Mouse (Mus musculus): ENCODE results near the gene Gse1. TPM values are rescaled to one million over a fixed set of nuclear protein-coding genes. Genes with fewer than 3 reads are reported as not detected.
A peak's percentile ranks its signal among the peaks of the same experiment; 100 is the strongest.

Gene Gse1
- total RNA-seq, 2 experiments from 2014 or later: 8.4 to 32.7 TPM

- ATAC-seq (replicated peaks; ENCODE audit: poor library complexity, severe bottlenecking): no peak
Observed at GRCm38 (mm10) chr8:120292316-120293107, 64.3 kb downstream of the Gse1 start.

GRCm38 (mm10) chr8:120293421-120294357, 65.4 kb downstream of the Gse1 start:
- peak; percentile 83 for ATAC-seq (replicated peaks; ENCODE audit: poor library complexity, severe bottlenecking)

GRCm38 (mm10) chr8:120294982-120295870, 67.0 kb downstream of the Gse1 start:
- no peak for ATAC-seq (replicated peaks; ENCODE audit: poor library complexity, severe bottlenecking)

GRCm38 (mm10) chr8:120297000-120297399, 68.7 kb downstream of the Gse1 start:
- ATAC-seq (replicated peaks; ENCODE audit: poor library complexity, severe bottlenecking): no peak

- no peak for ATAC-seq (replicated peaks; ENCODE audit: poor library complexity, severe bottlenecking)
Observed at GRCm38 (mm10) chr8:120298601-120299532, 70.6 kb downstream of the Gse1 start.

GRCm38 (mm10) chr8:120300601-120301141, 72.4 kb downstream of the Gse1 start:
- ATAC-seq (replicated peaks; ENCODE audit: poor library complexity, severe bottlenecking): peak; percentile 82

GRCm38 (mm10) chr8:120302941-120303675, 74.9 kb downstream of the Gse1 start:
- no peak for ATAC-seq (replicated peaks; ENCODE audit: poor library complexity, severe bottlenecking)

GRCm38 (mm10) chr8:120304097-120304496, 75.8 kb downstream of the Gse1 start:
- no peak for ATAC-seq (replicated peaks; ENCODE audit: poor library complexity, severe bottlenecking)

- ATAC-seq (replicated peaks; ENCODE audit: poor library complexity, severe bottlenecking): no peak
Observed at GRCm38 (mm10) chr8:120305800-120306385, 77.6 kb downstream of the Gse1 start.

GRCm38 (mm10) chr8:120307103-120307502, 78.8 kb downstream of the Gse1 start:
- ATAC-seq (replicated peaks; ENCODE audit: poor library complexity, severe bottlenecking): peak; percentile 50

- no peak for ATAC-seq (replicated peaks; ENCODE audit: poor library complexity, severe bottlenecking)
Observed at GRCm38 (mm10) chr8:120307528-120307927, 79.3 kb downstream of the Gse1 start.

GRCm38 (mm10) chr8:120308131-120308530, 79.9 kb downstream of the Gse1 start:
- ATAC-seq (replicated peaks; ENCODE audit: poor library complexity, severe bottlenecking): no peak

GRCm38 (mm10) chr8:120308553-120308952, 80.3 kb downstream of the Gse1 start:
- no peak for ATAC-seq (replicated peaks; ENCODE audit: poor library complexity, severe bottlenecking)

GRCm38 (mm10) chr8:120309326-120309725, 81.1 kb downstream of the Gse1 start:
- peak; percentile 35 for ATAC-seq (replicated peaks; ENCODE audit: poor library complexity, severe bottlenecking)

- ATAC-seq (replicated peaks; ENCODE audit: poor library complexity, severe bottlenecking): no peak
Observed at GRCm38 (mm10) chr8:120310063-120310462, 81.8 kb downstream of the Gse1 start.

- peak; percentile 49 for ATAC-seq (replicated peaks; ENCODE audit: poor library complexity, severe bottlenecking)
Observed at GRCm38 (mm10) chr8:120312452-120312851, 84.2 kb downstream of the Gse1 start.

- no peak for ATAC-seq (replicated peaks; ENCODE audit: poor library complexity, severe bottlenecking)
Observed at GRCm38 (mm10) chr8:120313674-120314073, 85.4 kb downstream of the Gse1 start.

GRCm38 (mm10) chr8:120314932-120315331, 86.7 kb downstream of the Gse1 start:
- no peak for ATAC-seq (replicated peaks; ENCODE audit: poor library complexity, severe bottlenecking)
